Mouse (Mus musculus) bone marrow macrophage, adult 2 months (primary cell): ENCODE measurements around the gene Nckap5. TPM values are rescaled to one million over a fixed set of nuclear protein-coding genes. Genes with fewer than 3 reads are reported as not detected.

ENCODE experiments used
- H3K27ac ChIP-seq: 2 replicates; pipeline ENCODE4 v1.5.1; 2012; ENCODE audit warnings: low read depth, low read length; ENCODE audit not compliant: insufficient read depth
- H3K4me1 ChIP-seq: 2 replicates; pipeline ENCODE4 v1.6.1; 2012; ENCODE audit warnings: low read length; ENCODE audit not compliant: control insufficient read depth, insufficient read depth
- H3K4me3 ChIP-seq: 2 replicates; pipeline ENCODE4 v1.5.1; 2012; ENCODE audit warnings: mild to moderate bottlenecking, low read length, moderate library complexity; ENCODE audit not compliant: insufficient read depth
- CTCF ChIP-seq: IDR thresholded peaks from 2 replicates; pipeline ENCODE4 v1.5.1; 2012; ENCODE audit warnings: low read depth, mild to moderate bottlenecking, low read length, moderate library complexity
- POLR2A ChIP-seq: IDR thresholded peaks from 2 replicates; pipeline ENCODE4 v1.6.1; 2012; ENCODE audit warnings: mild to moderate bottlenecking, low read depth, low read length, borderline replicate concordance
- polyA plus RNA-seq: library from polyadenylated mRNA; stranded (reverse); fragments of >200 nt; gene quantifications from 2 replicates; pipeline ENCODE4 v1.2.4, GENCODE M21; 2012; ENCODE audit not compliant: missing spikeins, insufficient read depth, insufficient read length

The Nckap5 gene
- polyA plus RNA-seq, 1 experiment = not detected

GRCm38 (mm10) chr1:126168131-126168530, 662.5 kb downstream of the Nckap5 start:
- no peaks in the 10 kb centered on the region for H3K4me1 ChIP-seq
- TF ChIP-seq POLR2A (no peak), CTCF (no peak)
- H3K27ac ChIP-seq = no peak overlapping the region
- no peak overlapping the region for H3K4me3 ChIP-seq

GRCm38 (mm10) chr1:126167546-126167945, 663.1 kb downstream of the Nckap5 start:
- Histone ChIP-seq H3K4me1 (no peaks in the 10 kb centered on the region), H3K27ac (no peak overlapping the region), H3K4me3 (no peak overlapping the region)
- no peak for TF ChIP-seq CTCF
- no peak for TF ChIP-seq POLR2A

GRCm38 (mm10) chr1:126159287-126159686, 671.3 kb downstream of the Nckap5 start:
- Histone ChIP-seq H3K27ac (no peak overlapping the region), H3K4me1 (no peaks in the 10 kb centered on the region), H3K4me3 (no peak overlapping the region)
- no peak for TF ChIP-seq CTCF
- no peak for TF ChIP-seq POLR2A

GRCm38 (mm10) chr1:126155816-126156215, 674.8 kb downstream of the Nckap5 start:
- no peak for TF ChIP-seq POLR2A
- no peak for TF ChIP-seq CTCF
- Histone ChIP-seq H3K4me1 (no peaks in the 10 kb centered on the region), H3K27ac (no peak overlapping the region), H3K4me3 (no peak overlapping the region)

GRCm38 (mm10) chr1:126153516-126154234, 676.9 kb downstream of the Nckap5 start:
- H3K27ac ChIP-seq = no peak overlapping the region
- no peak for TF ChIP-seq POLR2A
- TF ChIP-seq CTCF = no peak
- H3K4me1 ChIP-seq = no peaks in the 10 kb centered on the region
- H3K4me3 ChIP-seq = no peak overlapping the region

GRCm38 (mm10) chr1:126152217-126152616, 678.4 kb downstream of the Nckap5 start:
- TF ChIP-seq POLR2A (no peak), CTCF (no peak)
- no peak overlapping the region for H3K27ac ChIP-seq
- no peaks in the 10 kb centered on the region for H3K4me1 ChIP-seq
- no peak overlapping the region for H3K4me3 ChIP-seq

GRCm38 (mm10) chr1:126149966-126150365, 680.6 kb downstream of the Nckap5 start:
- H3K27ac ChIP-seq = no peak overlapping the region
- H3K4me3 ChIP-seq = no peak overlapping the region
- TF ChIP-seq CTCF = no peak
- no peak for TF ChIP-seq POLR2A
- no peaks in the 10 kb centered on the region for H3K4me1 ChIP-seq

GRCm38 (mm10) chr1:126135717-126136116, 694.9 kb downstream of the Nckap5 start:
- TF ChIP-seq CTCF (no peak), POLR2A (no peak)
- Histone ChIP-seq H3K4me3 (no peak overlapping the region), H3K4me1 (no peaks in the 10 kb centered on the region), H3K27ac (no peak overlapping the region)

- no peaks in the 10 kb centered on the region for H3K4me1 ChIP-seq
- TF ChIP-seq POLR2A (no peak), CTCF (no peak)
- no peak overlapping the region for H3K4me3 ChIP-seq
- no peak overlapping the region for H3K27ac ChIP-seq
Observed at GRCm38 (mm10) chr1:126132316-126132715, 698.3 kb downstream of the Nckap5 start.

GRCm38 (mm10) chr1:126129129-126129528, 701.5 kb downstream of the Nckap5 start:
- Histone ChIP-seq H3K27ac (no peak overlapping the region), H3K4me3 (no peak overlapping the region), H3K4me1 (no peaks in the 10 kb centered on the region)
- TF ChIP-seq CTCF = no peak

- Histone ChIP-seq H3K27ac (no peak overlapping the region), H3K4me1 (no peaks in the 10 kb centered on the region), H3K4me3 (no peak overlapping the region)
- TF ChIP-seq CTCF = no peak
- no peak for TF ChIP-seq POLR2A
Observed at GRCm38 (mm10) chr1:126123111-126123510, 707.5 kb downstream of the Nckap5 start.
